Mouse (Mus musculus) urinary bladder, postnatal 14 days (tissue): ENCODE data around the gene Dyrk3.

Experiments
- DNase-seq: peaks from one replicate; pipeline ENCODE4 v3.0.0; 2021; ENCODE audit warnings: low spot score

Dyrk3 gene

DNA sequence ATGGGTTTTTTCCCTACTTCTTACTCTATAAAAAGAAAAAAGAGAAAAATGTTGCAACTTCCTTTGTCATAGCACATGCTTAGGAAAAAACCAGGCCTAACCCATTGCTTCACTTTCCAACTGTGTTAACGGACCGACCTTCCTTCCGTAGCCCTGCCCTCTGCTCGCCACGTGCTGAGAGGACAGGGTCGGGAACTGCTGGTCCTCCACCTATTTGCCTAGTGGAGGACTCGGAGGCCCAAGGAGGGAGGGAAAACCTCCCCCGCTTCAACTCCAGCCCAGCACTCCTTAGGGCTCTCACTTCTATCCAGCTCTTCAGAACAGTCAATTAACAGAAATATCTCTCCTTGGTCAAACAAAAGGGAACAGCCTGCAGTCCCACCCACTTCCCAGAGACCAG is 53.9 kb downstream of the Dyrk3 start:
- DNase-seq = no peak

DNA sequence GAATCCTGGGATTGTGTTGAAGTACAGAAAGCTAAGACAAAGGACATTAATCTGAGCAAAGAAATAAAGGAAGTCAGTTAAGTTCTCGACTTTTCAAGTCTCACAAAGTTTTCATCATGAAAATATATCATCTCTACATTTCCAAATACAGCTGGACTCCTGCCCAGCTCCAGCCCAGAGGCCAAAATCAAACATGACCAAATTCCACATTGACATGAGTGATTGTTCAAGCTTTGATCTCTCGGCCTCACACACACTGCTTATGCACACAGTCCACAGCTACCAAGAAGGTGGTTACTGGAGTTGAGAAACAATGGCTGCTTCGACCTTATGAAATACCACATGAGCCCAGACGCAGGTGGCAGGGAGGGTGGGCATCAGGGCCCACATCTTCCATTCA is 54.5 kb downstream of the Dyrk3 start:
- DNase-seq = no peak

DNA sequence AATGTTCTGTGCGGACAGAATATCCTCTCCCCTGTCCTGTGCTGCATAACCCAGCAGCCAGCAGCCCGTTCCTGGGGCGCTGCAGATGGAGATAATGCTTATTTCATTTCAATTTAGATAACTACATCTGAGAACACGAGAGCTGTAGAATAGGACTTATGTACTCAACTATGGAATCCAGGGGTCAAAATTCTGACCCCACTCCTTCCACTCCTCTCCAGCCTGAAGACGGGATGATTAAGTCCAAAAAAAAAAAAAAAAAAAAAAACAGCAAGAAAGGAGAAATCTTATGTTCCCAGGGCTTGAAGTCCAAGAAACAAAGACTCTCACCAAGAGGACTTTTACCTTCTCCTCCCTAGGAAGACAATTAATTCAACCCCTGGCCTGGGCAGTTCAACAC is 55.0 kb downstream of the Dyrk3 start:
- DNase-seq = no peak

DNA sequence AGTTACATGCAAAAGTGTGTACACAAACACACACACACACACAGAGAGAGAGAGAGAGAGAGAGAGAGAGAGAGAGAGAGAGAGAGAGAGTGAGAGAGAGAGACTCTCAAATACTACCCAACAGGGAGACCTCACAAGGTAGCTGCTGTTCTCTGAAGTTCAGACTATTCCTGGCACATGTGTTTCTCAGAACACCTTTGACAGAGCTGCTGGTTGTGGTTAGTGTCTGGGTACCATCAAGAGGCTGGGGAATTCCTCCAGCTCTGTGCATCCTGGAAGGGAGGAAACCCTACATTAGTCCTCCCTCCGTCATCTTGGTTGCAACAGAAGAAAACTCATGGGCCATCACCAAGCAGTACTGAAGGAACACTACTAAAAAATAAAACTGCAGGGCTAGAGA is 57.5 kb downstream of the Dyrk3 start:
- DNase-seq = no peak

DNA sequence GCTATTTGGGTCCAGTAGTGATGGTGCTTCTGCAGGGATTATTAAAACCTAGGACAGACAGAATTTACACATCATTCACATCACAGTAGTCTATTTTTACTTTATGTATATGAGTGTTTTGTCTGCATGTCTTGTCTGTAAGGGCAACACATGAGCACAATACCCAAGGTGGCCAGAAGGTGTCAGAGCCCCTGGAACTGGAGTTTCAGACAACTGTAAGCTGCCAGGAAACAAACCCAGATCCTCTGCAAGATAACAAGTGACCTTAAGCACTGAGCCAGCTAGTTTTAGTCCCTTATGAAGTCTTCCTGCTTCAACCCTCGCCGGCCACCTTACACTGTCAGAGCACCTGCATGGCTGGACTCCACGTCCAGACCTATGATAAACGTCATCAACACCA is 58.4 kb downstream of the Dyrk3 start:
- no peak for DNase-seq

DNA sequence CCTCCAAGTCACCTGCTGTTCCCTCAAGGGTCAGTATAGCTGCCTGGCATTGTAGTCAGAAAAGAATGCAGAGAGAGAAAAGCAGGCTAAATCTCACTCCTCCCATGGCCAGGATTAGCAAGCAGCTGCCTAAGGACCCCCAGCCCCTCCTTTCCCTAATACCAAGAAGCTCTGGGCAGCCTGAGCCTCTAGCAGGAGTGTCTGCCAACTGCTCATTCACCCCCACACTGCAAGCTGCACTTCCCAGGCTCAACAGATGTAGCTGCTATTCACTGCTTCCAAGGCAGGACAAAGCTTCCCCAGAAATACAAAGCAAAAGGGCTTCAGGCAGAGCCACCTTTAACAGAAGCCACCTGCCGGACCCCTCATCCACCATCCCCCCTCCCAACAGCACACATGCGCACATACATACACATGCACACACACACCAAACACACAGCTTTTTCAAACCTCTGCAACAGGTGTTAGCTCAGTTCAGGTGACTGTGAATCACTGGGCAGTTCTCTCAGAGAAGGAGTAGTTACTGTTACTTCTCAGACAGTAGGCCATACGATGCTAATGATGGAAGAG is 59.3 kb downstream of the Dyrk3 start:
- DNase-seq = no peak
